Mouse (Mus musculus) embryo, embryonic 10.5 days (tissue): ENCODE measurements around the gene Plxdc1.

Experiments used
- DNase-seq: peaks from one replicate; pipeline ENCODE4 v3.0.0-alpha.2; 2015; ENCODE audit warnings: low spot score

The Plxdc1 gene

DNA sequence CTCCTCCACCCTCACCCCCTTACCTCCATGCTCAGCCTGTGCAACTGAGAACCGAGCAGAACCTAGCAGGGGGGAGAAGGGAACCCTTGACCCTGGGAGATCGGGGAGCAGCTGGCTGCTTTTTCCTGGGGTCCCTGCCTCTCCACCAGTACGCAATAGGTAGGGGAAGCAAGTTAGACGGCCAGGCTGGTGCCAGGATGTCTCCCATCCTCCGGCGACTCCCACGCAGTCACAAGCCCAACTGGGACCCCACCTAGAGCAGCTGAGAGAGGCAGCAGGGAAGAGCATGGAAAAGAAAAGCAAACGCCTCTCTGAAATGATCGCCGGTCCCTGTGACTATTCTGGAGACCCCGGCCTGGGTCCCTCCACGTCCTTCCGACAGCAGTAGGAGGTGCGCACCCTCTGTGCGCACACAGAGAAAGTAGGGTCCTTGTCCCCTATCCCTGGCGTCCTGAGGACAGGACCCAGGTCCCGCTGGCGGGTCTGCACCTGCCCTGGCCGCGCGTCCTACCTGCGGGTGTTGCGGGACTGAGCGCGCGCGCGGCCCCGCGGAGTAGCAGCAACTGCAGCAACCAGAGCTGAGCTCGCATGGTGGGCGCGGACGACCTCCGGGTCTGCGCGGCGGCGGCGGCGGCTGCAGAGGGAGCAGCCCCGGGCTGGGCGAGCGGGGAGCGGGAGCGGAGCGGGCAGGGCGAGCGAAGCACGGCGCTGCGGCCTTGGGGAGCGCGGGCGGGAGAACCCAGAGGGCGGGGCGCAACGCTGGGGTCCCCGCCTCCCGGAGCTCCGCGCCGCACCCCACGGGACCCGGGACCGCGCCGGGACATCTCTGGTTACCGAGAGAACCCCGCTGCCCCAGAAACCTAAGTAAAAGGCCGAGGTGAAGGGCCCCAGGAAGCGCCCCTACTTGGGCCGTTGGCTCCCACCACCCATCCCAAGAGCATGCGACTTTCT lies at the start of gene Plxdc1:
Plxdc1 (minus strand) TSS at position 718 of the 951 bp plus-strand sequence.
- DNase-seq, result peak; percentile 28

DNA sequence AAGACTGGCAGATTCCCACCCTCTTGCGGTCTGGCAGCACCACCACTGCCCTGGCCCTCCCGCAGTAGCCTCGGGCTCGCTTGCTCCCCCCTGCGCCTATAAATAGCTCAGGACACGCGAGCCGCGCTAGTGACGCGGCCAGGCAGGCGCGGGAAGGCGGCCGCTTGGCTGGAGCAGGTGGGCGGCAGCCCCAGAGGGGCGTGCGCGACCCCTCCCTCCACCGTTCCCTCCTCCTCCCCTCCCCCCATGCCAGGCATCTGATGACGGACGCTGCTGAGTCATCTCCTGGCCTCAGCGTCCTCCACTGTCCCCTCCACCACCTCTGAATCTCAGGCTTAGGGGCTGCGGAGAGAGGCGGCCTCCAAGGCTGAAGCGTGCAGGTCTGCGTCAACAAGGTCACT lies 49.7 kb upstream of the Plxdc1 start:
- peak; percentile 71 for DNase-seq

DNA sequence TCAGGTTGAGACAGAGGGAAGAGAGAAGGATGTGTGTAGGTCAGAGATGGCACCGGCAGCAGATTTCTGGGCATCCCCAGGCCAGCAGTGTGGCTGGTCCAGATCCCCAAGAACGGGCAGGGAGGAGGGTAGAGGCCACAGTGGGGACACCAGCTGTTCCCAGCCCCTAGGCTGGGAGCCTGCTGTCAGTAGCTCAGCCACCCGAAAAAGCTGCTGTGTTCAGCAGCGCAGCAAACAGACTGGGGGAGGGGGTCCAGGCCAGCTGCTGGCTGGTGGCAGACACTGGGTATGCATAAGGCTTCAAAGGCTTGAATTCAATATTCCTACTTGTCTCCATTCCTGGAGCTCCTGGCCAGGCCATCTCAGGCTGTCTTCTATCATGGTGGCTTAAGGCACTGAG lies 48.6 kb upstream of the Plxdc1 start:
- peak; percentile 28 for DNase-seq

DNA sequence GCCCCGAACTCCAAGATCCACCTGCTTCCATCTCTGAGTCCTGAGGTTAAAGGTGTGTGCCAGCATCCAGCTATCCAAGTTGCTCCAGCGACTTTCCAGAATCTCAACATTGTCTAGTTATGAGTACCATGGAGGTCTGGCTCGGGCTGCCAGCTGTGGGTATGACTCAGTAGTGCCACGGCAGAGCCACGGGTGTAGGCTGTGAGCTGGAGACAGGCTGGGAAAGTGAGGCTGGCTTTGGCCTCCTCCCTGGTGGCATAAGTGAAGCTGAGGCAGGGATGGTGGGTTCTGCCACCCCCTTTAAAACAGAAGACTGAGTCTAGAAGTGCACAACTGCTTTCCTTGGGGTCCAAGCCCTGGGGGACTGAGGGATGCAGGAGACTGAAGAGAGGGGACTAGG lies 47.8 kb upstream of the Plxdc1 start:
- no peak for DNase-seq

DNA sequence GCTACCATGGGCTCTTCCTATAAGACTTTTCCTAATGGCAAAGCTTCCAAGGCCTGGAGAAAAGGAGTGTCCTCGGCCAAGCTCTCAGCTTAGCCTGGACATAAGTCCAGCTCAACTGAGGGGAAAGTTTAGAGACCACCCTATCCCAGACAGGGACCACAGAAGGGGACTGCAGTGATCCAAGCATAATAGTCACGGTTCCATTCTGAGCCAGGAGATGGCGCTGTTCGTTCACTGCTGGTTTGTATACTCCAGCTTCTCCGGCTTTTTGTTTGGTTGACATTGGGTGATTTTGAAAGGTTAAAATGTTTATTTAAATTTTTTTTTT lies 45.2 kb upstream of the Plxdc1 start:
- peak; percentile 93 for DNase-seq

DNA sequence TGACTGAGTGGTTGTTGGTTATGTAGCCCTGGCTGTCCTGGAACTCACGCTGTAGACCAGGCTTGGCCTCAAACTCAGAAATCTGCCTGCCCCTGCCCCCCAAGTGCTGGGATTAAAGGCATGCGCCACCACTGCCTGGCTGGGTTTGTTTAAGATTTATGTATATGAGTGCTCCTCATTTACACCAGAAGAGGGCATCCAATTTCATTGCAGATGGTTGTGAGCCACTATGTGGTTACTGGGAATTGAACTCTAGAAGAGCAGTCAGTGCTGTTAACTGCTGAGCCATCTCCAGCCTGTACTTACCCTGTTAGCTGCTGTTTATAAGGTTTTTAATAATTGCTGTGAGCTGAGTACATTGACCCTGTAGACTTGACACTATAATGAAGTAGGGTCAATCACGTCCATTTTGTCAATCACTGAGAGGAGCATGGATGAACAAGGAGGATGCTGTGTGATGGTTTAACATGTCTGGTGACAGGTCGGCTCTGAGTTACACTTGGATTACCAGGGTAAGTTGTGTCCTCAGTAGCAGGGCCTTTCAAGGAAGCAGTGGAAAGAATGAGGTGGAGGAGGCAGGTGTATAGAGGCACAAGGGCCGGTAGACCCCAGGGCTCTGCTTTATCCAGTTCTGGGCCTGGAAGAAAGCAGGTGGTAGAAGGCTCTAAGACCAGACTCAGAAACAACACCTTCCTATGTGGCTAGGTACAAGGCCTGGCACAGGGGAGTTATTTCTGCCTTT lies 44.6 kb upstream of the Plxdc1 start:
- no peak for DNase-seq

DNA sequence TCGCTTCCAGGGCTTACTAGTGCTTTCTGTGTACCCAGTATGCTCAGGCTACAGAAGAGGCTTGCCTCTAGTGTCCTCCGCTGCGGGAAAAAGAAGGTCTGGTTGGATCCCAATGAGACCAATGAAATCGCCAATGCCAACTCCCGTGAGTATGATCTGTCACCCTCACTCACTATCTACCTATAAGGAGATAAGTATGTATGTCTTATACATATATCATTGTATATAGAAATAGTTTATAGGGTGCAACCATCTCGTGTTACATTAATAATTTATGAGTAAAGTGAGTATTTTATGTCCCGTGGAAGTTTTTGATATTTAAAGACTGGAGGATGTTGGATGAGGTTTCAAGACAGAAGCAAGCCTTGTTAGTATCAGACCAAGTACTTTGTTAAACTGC lies 41.5 kb upstream of the Plxdc1 start:
- no peak for DNase-seq

DNA sequence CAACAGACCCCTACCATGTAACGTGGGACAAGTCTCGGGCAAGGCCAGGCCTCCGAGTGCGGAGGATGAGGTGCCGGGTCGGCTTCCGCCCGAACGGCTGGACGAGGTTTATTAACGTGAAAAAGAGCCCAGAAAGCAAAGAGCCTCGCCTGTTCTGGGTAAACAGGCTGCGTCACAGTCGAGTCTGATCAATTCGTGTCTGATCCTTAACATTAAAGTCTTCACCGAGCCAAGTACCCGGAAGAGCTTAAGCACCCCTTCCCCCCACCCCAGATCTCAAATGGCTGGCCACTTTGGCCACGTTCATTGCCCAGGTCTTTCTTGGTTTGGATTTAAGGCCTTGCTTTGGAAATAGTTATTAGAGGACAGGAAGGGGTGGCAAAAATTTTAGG lies 41.0 kb upstream of the Plxdc1 start:
- DNase-seq, result no peak

DNA sequence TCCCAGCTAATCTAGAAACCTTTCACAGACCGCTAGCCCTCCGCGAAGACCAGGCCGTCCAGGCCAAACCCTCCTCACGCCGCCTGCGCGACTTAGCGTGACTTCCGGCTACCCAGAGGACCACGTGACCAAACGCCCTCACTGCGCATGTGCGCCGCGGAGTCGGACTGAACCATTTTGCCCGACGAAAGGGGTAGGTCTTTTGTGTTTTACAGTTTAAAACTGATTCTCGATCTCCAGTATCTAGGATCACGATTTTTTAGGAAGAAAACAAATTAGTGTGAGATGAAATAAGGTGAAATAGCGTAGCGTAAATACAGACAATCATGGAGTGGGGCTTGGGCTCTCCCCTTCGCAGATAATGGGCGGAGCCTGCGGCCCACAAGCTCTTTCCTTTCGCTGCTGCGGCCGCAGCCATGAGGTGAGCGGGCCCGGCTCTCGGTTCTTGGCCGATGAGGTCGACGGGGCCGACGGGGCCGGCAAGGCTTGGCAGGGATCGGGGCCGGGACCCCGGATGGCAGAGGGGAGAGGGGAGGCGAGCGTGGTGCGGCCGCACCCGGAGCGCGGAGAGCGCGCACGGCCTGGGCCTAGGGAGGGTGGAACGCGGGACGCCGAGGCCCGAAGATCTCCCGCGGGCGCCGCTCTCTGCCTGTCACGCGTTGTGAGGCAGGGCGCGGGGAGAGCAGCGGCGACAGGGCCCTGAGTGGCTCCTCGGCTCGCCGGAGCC lies 40.5 kb upstream of the Plxdc1 start, which contains the start of gene Rpl19:
Rpl19 (plus strand) TSS at position 141 of the 727 bp plus-strand sequence.
- DNase-seq, result peak; percentile 94

DNA sequence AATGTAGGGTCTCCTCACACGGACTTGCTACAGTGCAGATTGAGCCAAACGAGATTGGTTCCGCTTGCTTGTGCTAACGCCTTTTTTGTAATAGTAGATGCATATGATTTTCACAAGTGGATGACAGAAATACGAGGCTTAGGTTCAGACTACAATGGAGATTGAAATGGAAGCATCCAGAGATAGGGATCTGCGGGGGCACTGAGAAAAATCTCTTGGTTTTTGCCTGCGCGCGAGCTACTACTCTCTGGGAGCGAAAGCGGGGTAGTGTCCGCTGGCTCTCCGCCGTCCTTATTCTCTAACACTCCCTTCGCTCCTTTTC lies 40.0 kb upstream of the Plxdc1 start:
- DNase-seq, result no peak

DNA sequence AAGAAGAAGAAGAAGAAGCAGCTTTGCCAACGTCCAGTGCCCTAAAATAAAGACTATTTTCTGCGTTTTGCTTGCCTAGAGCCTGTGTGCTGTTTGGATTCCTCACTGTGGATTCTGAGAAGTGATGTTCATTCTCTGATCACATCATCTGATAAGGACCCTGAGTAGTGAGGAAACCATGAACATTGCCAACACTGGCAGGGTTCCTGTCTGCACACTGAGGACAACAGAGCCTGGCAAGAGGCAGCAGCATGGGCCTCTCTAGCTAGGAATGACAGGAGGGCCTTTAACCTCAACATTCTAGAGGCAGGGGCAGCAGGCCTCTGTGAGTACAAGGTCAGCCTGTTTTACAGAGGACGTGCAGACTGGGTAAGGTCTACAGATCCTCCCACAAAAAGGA lies 38.3 kb upstream of the Plxdc1 start:
- no peak for DNase-seq

DNA sequence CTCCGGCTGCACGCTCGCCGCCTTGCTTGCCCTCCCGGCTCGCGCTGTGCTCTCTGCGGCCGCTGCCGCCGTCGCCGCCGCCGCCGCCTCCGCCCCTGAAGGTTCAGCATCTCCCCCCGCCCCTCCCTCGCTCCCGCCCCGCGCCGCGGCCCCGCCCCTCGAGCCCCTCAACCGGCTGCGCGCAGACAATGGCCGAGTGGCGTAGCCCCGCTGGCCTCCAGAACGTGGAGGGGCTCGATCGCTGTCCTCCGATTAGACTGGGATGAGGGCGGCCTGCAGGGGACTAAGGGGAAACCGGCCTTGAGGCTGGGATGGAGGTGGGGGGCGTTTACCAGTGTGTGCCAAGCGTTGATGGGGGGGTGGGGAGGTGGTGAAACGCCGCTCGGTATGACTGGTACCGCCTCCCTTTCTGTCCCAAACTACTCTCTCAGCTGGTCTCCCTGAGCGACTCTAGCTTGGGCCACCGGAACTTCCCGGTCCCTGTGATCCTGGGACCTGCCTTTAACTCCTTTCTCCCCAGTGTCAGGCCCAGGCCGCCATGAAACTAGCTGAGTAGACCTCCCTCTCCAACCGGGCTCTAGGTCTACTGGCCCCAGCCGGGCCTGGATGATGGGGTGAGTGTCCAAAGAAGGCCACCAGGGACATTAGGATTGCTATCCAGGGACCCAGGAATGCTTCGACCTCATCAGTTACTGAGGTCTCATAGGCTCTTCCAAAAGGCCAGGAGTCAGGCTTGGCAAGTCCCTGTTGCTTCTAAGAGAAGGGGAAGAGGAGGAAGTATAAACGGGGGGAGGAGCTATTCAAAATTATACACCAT lies 36.5 kb upstream of the Plxdc1 start, which contains the start of gene Cacnb1:
Cacnb1 (minus strand) TSS at position 480 of the 817 bp plus-strand sequence.
- DNase-seq, result peak; percentile 84

DNA sequence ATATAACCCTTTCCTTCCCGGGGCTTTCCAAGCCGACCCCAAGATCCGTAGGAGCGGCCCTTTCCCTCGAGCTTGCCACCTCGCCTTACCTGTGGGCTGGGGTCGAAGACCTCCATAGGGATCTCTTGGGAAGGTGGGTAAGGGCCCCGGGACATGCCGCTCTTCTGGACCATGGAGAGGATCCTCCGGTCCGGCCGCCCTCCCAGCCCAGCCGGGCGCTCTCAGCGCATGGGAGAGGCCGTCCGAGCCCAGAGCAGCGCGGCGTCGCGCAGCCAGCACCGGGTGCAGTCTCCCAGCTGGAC lies 36.0 kb upstream of the Plxdc1 start:
- no peak for DNase-seq

DNA sequence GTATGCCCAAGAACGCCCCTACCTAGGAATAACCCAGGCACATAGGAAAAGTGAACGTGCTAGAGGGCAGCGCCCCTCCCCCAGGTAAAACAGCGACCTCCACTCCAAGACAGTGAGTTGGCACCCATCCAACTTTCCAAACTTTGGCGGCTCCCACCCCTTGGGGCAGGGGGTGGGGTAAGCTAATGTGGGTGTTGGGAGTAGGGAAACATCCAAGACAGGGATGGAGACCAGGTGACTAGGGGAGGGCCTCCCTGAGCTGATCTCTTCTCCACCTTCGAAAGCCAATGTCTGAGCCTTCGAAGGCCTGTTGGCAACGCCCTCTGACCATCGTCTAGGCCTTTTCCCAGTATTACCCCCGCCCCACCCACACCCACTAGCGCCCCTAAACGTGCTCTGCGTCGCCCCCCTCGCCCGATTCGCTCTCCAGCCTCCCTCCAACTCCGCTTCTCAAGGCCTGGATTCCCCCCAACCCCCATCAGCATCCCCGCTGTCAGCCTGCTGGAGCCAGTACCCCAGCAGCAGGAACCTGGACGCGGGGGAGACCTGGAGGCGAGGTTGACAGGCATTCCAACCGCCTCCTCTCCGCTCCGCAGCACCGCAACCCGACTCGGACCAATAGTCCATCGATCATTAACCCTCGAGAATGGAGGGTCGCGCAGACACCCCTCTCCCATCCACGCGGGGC lies 35.5 kb upstream of the Plxdc1 start:
- DNase-seq, result peak; percentile 46

DNA sequence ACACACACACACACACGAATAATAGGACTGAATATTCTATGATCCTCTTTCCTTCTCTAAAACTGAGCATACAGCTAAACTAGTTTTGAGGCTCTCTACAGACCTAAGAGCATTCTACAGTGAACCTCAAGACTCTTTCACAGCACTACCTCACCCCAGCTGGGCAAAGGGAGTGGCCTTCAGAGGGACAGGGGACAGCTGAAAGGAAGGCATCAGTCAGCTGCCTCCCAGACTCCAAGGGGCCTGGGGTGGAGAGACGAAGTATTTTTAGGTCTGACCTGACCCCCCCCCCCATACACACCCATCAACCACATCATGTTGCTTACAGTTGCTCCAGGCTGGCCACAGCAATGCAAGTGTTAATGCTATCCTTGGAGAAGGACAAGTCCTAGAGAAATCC lies 34.9 kb upstream of the Plxdc1 start:
- DNase-seq, result no peak

DNA sequence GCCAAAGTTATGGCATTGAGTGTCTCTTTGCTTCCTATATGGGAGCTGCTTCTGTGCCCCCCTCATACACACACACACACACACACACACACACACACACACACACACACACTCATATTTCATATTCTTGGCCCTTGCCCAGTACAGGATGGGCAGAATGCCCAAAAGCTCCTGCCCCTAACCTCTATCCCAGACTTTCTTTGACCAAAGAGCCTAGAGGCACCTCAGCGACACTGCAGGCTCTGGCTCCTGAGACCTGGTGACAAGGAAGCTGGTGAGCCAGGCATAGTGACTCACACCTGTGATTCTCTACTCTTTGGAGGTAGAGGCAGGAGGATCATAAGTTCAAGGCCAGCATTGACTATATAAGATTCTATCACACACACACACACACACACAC lies 34.5 kb upstream of the Plxdc1 start:
- DNase-seq, result no peak

DNA sequence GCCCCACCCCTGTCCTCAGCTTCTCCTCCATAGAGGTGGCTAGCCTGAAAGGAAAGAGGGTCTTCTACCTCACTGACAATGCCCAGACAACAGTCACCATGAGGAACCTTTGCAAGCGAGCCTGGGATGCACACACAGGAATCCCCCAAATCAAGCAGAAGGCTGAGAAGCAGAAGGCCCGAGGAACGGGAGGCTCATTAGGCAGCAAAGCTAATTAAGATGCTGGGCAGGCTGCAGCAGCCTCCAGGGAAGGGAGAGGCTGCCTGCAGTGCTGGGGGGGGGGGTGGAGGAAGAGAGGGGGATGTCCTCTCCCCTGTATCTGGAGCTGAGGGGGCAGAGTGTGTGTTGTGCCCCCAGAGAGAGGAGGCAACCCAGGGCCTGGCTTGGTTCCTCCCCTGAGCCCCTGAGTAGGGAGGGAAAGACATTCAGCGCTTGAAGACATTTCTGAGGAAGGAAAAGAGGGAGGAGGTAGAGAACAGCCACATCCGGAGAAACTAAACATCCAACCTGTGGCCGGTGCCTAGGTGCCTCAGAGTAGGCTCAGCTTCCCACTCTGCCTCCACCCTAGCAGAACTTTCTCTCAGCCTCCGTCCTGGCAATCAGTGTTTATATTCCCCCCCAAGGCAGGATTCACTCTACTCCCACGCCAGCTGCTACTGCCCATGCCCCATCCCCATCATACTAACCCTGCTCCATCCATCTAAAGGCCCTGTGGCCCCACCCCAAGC lies 33.8 kb upstream of the Plxdc1 start:
- DNase-seq, result no peak

DNA sequence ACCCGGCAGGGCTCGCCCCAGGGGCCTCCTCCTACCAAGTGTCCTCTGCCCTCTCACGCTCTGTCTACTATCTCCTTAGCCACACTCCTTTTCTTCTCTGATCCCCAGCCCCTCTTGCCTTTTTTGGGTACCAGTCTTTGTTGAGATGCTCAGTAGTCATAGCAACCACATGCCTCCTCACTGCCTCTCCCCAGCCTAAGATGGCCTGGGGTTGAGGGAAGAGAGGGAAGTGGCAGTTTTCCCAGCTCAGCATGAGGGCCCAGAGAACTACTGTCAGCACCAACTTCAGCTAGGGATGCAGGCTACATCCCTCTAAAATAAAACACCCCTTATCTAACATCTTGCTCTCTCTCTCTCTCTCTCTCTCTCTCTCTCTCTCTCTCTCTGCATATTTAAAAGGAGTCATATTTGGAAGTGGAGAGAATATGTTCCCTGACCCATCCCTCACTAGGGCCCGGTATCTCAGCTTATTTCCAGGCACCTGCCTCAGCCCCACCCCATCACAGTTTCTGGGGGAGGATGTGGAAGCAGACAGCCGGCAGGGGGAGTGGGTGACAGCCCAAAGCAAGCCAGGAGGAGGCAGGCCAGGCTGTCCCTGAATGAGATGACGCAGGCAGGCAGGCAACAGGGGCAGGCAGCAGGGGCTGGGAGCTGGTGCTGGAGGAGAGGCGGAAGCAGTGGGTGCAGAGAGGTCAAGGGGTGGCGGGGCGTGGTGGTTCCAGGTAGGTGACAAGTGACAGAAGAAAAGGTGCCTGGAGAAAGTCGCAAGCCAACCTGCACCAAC lies 32.8 kb upstream of the Plxdc1 start:
- peak; percentile 49 for DNase-seq

DNA sequence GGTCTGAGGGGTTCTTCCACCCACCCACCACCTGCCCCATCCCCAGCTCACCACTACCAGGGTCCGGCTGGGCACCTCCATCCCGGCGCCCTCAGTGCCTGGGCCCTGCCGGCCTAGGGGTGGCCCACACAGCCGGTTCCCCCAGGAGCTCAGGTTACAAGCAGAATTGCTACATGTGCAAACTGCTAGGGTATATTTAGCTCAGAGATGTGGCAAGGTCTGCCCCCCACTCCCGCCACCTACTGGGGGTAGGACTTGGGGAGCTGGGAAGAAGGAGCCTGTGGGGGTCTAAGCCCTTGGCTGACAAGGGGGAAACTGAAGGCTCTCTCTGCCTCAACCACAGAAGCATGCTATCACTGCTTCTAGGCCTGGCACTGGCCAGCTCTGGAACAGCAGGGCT lies 32.0 kb upstream of the Plxdc1 start:
- DNase-seq, result no peak

DNA sequence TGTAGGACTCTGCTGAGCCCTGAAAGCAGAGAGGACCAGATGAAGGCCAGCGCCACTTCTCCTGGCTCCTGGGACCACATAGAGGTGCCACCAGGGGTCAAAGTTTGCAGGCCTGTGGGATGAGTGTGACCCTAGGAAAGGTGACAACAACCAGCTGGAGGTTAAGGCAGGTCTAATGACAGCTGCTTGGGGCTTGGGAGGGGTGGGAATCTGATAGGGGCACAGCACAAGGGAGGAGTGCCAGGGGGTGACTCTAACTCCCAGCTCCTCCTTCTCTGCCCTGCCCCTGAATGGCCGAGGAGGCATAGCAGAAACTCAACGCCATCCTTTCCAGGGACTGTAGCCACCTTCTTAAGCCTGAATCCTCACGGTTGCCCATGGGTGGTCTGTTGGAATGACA lies 30.6 kb upstream of the Plxdc1 start:
- DNase-seq, result no peak
